Mouse (Mus musculus) forebrain, embryonic 15.5 days (tissue): ENCODE measurements around the gene Disp1. TPM values are rescaled to one million over a fixed set of nuclear protein-coding genes. Genes with fewer than 3 reads are reported as not detected.

ENCODE experiments used
- ATAC-seq: fragments of 200-750 bp; cut with Nextera tagmentation; replicated peaks from 2 replicates; pipeline ENCODE4 v1.8.0; 2017; ENCODE audit warnings: mild to moderate bottlenecking, moderate TSS enrichment, moderate library complexity
- H3K27ac ChIP-seq: fragments of 300-500 bp; sonication (generic); replicated peaks from 2 replicates; pipeline ENCODE4 v1.5.1; 2015; ENCODE audit warnings: mild to moderate bottlenecking, inconsistent platforms
- H3K27me3 ChIP-seq: fragments of 300-500 bp; sonication (generic); 2 replicates; pipeline ENCODE4 v1.6.1; 2015; ENCODE audit warnings: inconsistent platforms
- H3K36me3 ChIP-seq: fragments of 300-500 bp; sonication (generic); 2 replicates; pipeline ENCODE4 v1.6.1; 2015; ENCODE audit warnings: mild to moderate bottlenecking, inconsistent platforms
- H3K4me1 ChIP-seq: fragments of 300-500 bp; sonication (generic); 2 replicates; pipeline ENCODE4 v1.6.1; 2015; ENCODE audit warnings: inconsistent platforms
- H3K4me2 ChIP-seq: fragments of 300-500 bp; sonication (generic); replicated peaks from 2 replicates; pipeline ENCODE4 v1.6.1; 2015; ENCODE audit warnings: mild to moderate bottlenecking, inconsistent platforms
- H3K4me3 ChIP-seq: fragments of 300-500 bp; sonication (generic); 2 replicates; pipeline ENCODE4 v1.5.1; 2015; ENCODE audit warnings: mild to moderate bottlenecking, inconsistent platforms
- H3K9ac ChIP-seq: fragments of 300-500 bp; sonication (generic); replicated peaks from 2 replicates; pipeline ENCODE4 v1.6.1; 2015; ENCODE audit warnings: mild to moderate bottlenecking, inconsistent platforms
- H3K9me3 ChIP-seq: fragments of 300-500 bp; sonication (generic); 2 replicates; pipeline ENCODE4 v1.6.1; 2016; ENCODE audit warnings: inconsistent platforms
- WGBS: fragments of 180-500 bp; shearing (Covaris S2); methylation state at CpG from one replicate; pipeline ENCODE4 v1.1.7; 2015; ENCODE audit warnings: mixed read lengths; 5-methylcytosine and 5-hydroxymethylcytosine counted together
- polyA plus RNA-seq: library from polyadenylated mRNA; unstranded; fragments of >200 nt; fragmentation: Nextera tagmentation; extraction: Ambion mirVana; gene quantifications from 2 replicates; pipeline ENCODE4 v1.2.1, GENCODE M21; 2015

Gene Disp1
- polyA plus RNA-seq, 1 experiment from 2014 or later: 5.9 TPM

GRCm38 (mm10) chr1:183191398-183191797 lies 29.9 kb downstream of the Disp1 start:
- H3K27me3 ChIP-seq: no peaks in the 10 kb centered on the region
- no peak for ATAC-seq
- H3K4me2 ChIP-seq: no peak overlapping the region
- no peak overlapping the region for H3K4me3 ChIP-seq
- H3K9me3 ChIP-seq: no peaks in the 10 kb centered on the region
- no peak overlapping the region for H3K9ac ChIP-seq
- no peak overlapping the region for H3K27ac ChIP-seq
- WGBS: 64% methylated on average over 10 of the region's 10 CpGs
- H3K36me3 ChIP-seq: no peaks in the 10 kb centered on the region
- peaks cover 21% of the 10 kb centered on the region for H3K4me1 ChIP-seq

GRCm38 (mm10) chr1:183190456-183190855 lies 30.9 kb downstream of the Disp1 start:
- no peaks in the 10 kb centered on the region for H3K36me3 ChIP-seq
- 76% methylated on average over 9 of the region's 9 CpGs for WGBS
- H3K9ac ChIP-seq: no peak overlapping the region
- no peaks in the 10 kb centered on the region for H3K27me3 ChIP-seq
- ATAC-seq: no peak
- no peak overlapping the region for H3K4me2 ChIP-seq
- no peaks in the 10 kb centered on the region for H3K9me3 ChIP-seq
- H3K4me1 ChIP-seq: peaks cover 21% of the 10 kb centered on the region
- no peak overlapping the region for H3K27ac ChIP-seq
- no peak overlapping the region for H3K4me3 ChIP-seq

GRCm38 (mm10) chr1:183189014-183189662 lies 32.2 kb downstream of the Disp1 start:
- Histone ChIP-seq H3K27me3 (no peaks in the 10 kb centered on the region), H3K27ac (no peak overlapping the region), H3K36me3 (no peaks in the 10 kb centered on the region), H3K9ac (no peak overlapping the region), H3K4me3 (no peak overlapping the region), H3K4me1 (peaks cover 24% of the 10 kb centered on the region), H3K4me2 (no peak overlapping the region), H3K9me3 (no peaks in the 10 kb centered on the region)
- 36% methylated on average over 10 of the region's 10 CpGs for WGBS
- ATAC-seq: no peak

- Histone ChIP-seq H3K4me1 (peaks cover 24% of the 10 kb centered on the region), H3K4me3 (no peak overlapping the region), H3K36me3 (no peaks in the 10 kb centered on the region), H3K4me2 (no peak overlapping the region), H3K9me3 (no peaks in the 10 kb centered on the region), H3K9ac (no peak overlapping the region), H3K27me3 (no peaks in the 10 kb centered on the region), H3K27ac (no peak overlapping the region)
- no peak for ATAC-seq
- WGBS: 84% methylated on average over 20 of the region's 20 CpGs
Measured at GRCm38 (mm10) chr1:183188115-183189013, 33.0 kb downstream of the Disp1 start.

- H3K27me3 ChIP-seq: no peaks in the 10 kb centered on the region
- H3K27ac ChIP-seq: no peak overlapping the region
- 75% methylated on average over 6 of the region's 6 CpGs for WGBS
- no peaks in the 10 kb centered on the region for H3K36me3 ChIP-seq
- no peak overlapping the region for H3K4me3 ChIP-seq
- no peaks in the 10 kb centered on the region for H3K9me3 ChIP-seq
- H3K4me1 ChIP-seq: peaks cover 37% of the 10 kb centered on the region
- no peak overlapping the region for H3K9ac ChIP-seq
- no peak overlapping the region for H3K4me2 ChIP-seq
- ATAC-seq: no peak
Measured at GRCm38 (mm10) chr1:183185560-183185959, 35.8 kb downstream of the Disp1 start.

- Histone ChIP-seq H3K9ac (no peak overlapping the region), H3K36me3 (no peaks in the 10 kb centered on the region), H3K27ac (no peak overlapping the region), H3K9me3 (no peaks in the 10 kb centered on the region), H3K27me3 (no peaks in the 10 kb centered on the region), H3K4me2 (no peak overlapping the region), H3K4me1 (peaks cover 37% of the 10 kb centered on the region), H3K4me3 (no peak overlapping the region)
- 72% methylated on average over 5 of the region's 5 CpGs for whole genome bisulfite sequencing
- ATAC-seq: no peak
Measured at GRCm38 (mm10) chr1:183184681-183185080, 36.6 kb downstream of the Disp1 start.

GRCm38 (mm10) chr1:183183565-183183964 lies 37.8 kb downstream of the Disp1 start:
- 63% methylated on average over 5 of the region's 5 CpGs for WGBS
- ATAC-seq: peak; percentile 85
- no peak overlapping the region for H3K4me3 ChIP-seq
- no peaks in the 10 kb centered on the region for H3K27me3 ChIP-seq
- H3K27ac ChIP-seq: no peak overlapping the region; the same call in 1 of the 2 replicates
- peaks cover 28% of the 10 kb centered on the region for H3K4me1 ChIP-seq
- no peak overlapping the region for H3K4me2 ChIP-seq
- H3K9me3 ChIP-seq: no peaks in the 10 kb centered on the region
- H3K36me3 ChIP-seq: no peaks in the 10 kb centered on the region
- no peak overlapping the region for H3K9ac ChIP-seq

GRCm38 (mm10) chr1:183182641-183183414 lies 38.5 kb downstream of the Disp1 start:
- Histone ChIP-seq H3K27ac (peak overlapping the region; percentile 51), H3K27me3 (no peaks in the 10 kb centered on the region), H3K9me3 (no peaks in the 10 kb centered on the region), H3K4me2 (no peak overlapping the region), H3K4me1 (peaks cover 28% of the 10 kb centered on the region), H3K36me3 (no peaks in the 10 kb centered on the region), H3K4me3 (no peak overlapping the region), H3K9ac (no peak overlapping the region)
- ATAC-seq: peak; percentile 45
- WGBS: 12% methylated on average over 12 of the region's 12 CpGs

GRCm38 (mm10) chr1:183181030-183181395 lies 40.3 kb downstream of the Disp1 start:
- Histone ChIP-seq H3K4me2 (no peak overlapping the region), H3K4me3 (no peak overlapping the region), H3K27me3 (no peaks in the 10 kb centered on the region), H3K36me3 (no peaks in the 10 kb centered on the region), H3K4me1 (peaks cover 28% of the 10 kb centered on the region), H3K9me3 (no peaks in the 10 kb centered on the region), H3K9ac (no peak overlapping the region), H3K27ac (peak overlapping the region; percentile 66; the same call in 1 of the 2 replicates)
- WGBS: 32% methylated on average over 2 of the region's 2 CpGs
- peak; percentile 59 for ATAC-seq

- Histone ChIP-seq H3K9ac (no peak overlapping the region), H3K9me3 (no peaks in the 10 kb centered on the region), H3K36me3 (no peaks in the 10 kb centered on the region), H3K27me3 (no peaks in the 10 kb centered on the region), H3K4me1 (peaks cover 28% of the 10 kb centered on the region), H3K27ac (no peak overlapping the region; the same call in 1 of the 2 replicates), H3K4me3 (no peak overlapping the region), H3K4me2 (no peak overlapping the region)
- WGBS: 80% methylated on average over 2 of the region's 2 CpGs
- ATAC-seq: no peak
Measured at GRCm38 (mm10) chr1:183180301-183181029, 40.9 kb downstream of the Disp1 start.

GRCm38 (mm10) chr1:183179316-183179715 lies 42.0 kb downstream of the Disp1 start:
- no peak for ATAC-seq
- H3K27me3 ChIP-seq: no peaks in the 10 kb centered on the region
- 83% methylated on average over 5 of the region's 5 CpGs for WGBS
- no peaks in the 10 kb centered on the region for H3K36me3 ChIP-seq
- H3K4me1 ChIP-seq: peaks cover 24% of the 10 kb centered on the region
- H3K4me3 ChIP-seq: no peak overlapping the region
- no peaks in the 10 kb centered on the region for H3K9me3 ChIP-seq
- H3K27ac ChIP-seq: no peak overlapping the region
- H3K4me2 ChIP-seq: no peak overlapping the region
- H3K9ac ChIP-seq: no peak overlapping the region
